Mouse (Mus musculus): Measurements from ENCODE around the gene Rbm44.

GRCm38 (mm10) chr1:91219641-91220321 lies 74.9 kb downstream of the Rbm44 start:
- TF ChIP-seq POLR2A (IDR thresholded peaks at IDR 0.05; ENCODE audit: extremely low read depth, insufficient read depth, low read length), result no peak
- no peak for TF ChIP-seq CTCF (IDR thresholded peaks at IDR 0.05; ENCODE audit: low read depth, low read length)

All from liver, adult 2 months (tissue).